ENCODE assay signal across 16 mouse cellular contexts in the genomic region with DNA sequence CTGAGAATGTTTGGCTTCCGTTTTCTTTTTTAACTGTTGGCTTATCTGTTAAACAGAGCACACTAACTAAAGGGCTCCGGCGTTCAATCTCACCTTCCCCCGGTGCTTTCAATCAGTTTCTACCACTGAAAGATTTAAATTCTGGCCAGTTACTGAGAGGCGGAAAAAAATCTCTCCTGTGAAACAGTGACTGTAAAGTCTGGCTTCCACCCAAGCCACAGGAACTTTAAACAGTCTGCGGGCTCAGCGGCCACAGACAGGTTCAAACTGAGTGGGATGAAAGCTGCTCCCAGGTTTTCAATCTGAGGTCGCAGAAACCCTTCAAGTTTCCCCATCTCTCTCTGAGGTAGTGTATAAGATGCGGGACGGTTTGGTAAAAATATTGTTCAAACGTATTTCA.
DNase-seq lines count a peak whose midpoint lies in the region; ATAC-seq and TF ChIP-seq lines count a peak whose summit lies in the region.
"Had no signal": no experiment of that assay in that cellular context is flagged by ENCODE, and none has a peak within 500 bp of the region (broad histone marks: within the 10 kb centered on the region; RNA-seq: fewer than 3 reads in every experiment).

No protein-coding gene starts in this region.

- no peaks in the 10 kb centered on the region for H3K27me3 ChIP-seq in limb, embryonic 13.5 days
- H3K27me3 ChIP-seq in limb, embryonic 10.5 days (ENCODE audit: low read depth, poor library complexity, severe bottlenecking) = no peaks in the 10 kb centered on the region
- H3K27me3 ChIP-seq: embryonic facial prominence, embryonic 12.5 days; forebrain, embryonic 12.5 days; heart, embryonic 15.5 days had no signal

- H3K4me2 ChIP-seq in limb, embryonic 13.5 days (replicated peaks) = 0 out of 2 replicates have a peak overlapping the region, but pooled peaks have one; percentile 5
- H3K4me2 ChIP-seq: embryonic facial prominence, embryonic 12.5 days; forebrain, embryonic 12.5 days; heart, embryonic 15.5 days; hindbrain, embryonic 14.5 days; liver, embryonic 11.5 days had no signal

- no peaks in the 10 kb centered on the region for H3K4me1 ChIP-seq in limb, embryonic 13.5 days
- H3K4me1 ChIP-seq in limb, embryonic 10.5 days = no peaks in the 10 kb centered on the region
- H3K4me1 ChIP-seq: embryonic facial prominence, embryonic 12.5 days; forebrain, embryonic 12.5 days; heart, embryonic 15.5 days had no signal

- H3K36me3 ChIP-seq in limb, embryonic 13.5 days = no peaks in the 10 kb centered on the region
- H3K36me3 ChIP-seq in limb, embryonic 10.5 days = no peaks in the 10 kb centered on the region
- H3K36me3 ChIP-seq: embryonic facial prominence, embryonic 12.5 days; forebrain, embryonic 12.5 days; heart, embryonic 15.5 days had no signal

- no peak overlapping the region for H3K9ac ChIP-seq in limb, embryonic 13.5 days
- H3K9ac ChIP-seq: embryonic facial prominence, embryonic 12.5 days; forebrain, embryonic 12.5 days; heart, embryonic 15.5 days; hindbrain, embryonic 14.5 days had no signal

- H3K9me3 ChIP-seq in limb, embryonic 13.5 days = no peaks in the 10 kb centered on the region
- H3K9me3 ChIP-seq in limb, embryonic 10.5 days (replicated peaks) = no peaks in the 10 kb centered on the region
- H3K9me3 ChIP-seq: embryonic facial prominence, embryonic 12.5 days; forebrain, embryonic 12.5 days; heart, embryonic 15.5 days had no signal

- 50% methylated on average over 11 of the region's 11 CpGs for WGBS in limb, embryonic 13.5 days
- WGBS in limb, embryonic 10.5 days = 88% methylated on average over 11 of the region's 11 CpGs

- no peak for TF ChIP-seq POLR2A in brain, embryonic 14.5 days (IDR thresholded peaks at IDR 0.05; ENCODE audit: borderline replicate concordance, extremely low read depth, insufficient read depth, insufficient read length, poor library complexity, severe bottlenecking)

- H3K27ac ChIP-seq in limb, embryonic 13.5 days = no peak overlapping the region
- H3K27ac ChIP-seq in limb, embryonic 10.5 days = no peak overlapping the region
- H3K27ac ChIP-seq: embryonic facial prominence, embryonic 12.5 days; forebrain, embryonic 12.5 days; heart, embryonic 15.5 days; hindbrain, embryonic 14.5 days; left cerebral cortex, adult 2 months had no signal

- no peak for ATAC-seq in limb, embryonic 13.5 days (ENCODE audit: low FRiP score, low read depth)
- ATAC-seq in inflammation-experienced regulatory T-cells, adult 6 months = no peak

- H3K4me3 ChIP-seq in limb, embryonic 13.5 days = no peak overlapping the region
- no peak overlapping the region for H3K4me3 ChIP-seq in limb, embryonic 10.5 days
- H3K4me3 ChIP-seq: embryonic facial prominence, embryonic 12.5 days; forebrain, embryonic 12.5 days; heart, embryonic 15.5 days; left cerebral cortex, adult 2 months had no signal

- TF ChIP-seq CTCF in brain, embryonic 14.5 days (IDR thresholded peaks at IDR 0.05; ENCODE audit: borderline replicate concordance, extremely low read depth, insufficient read depth, insufficient read length) = no peak

- no peak for DNase-seq in limb, embryonic 10.5 days (ENCODE audit: low spot score)
- peak; percentile 33 for DNase-seq in CD4-positive helper T cell, adult 2 months (ENCODE audit: low read depth, low spot score)
- DNase-seq in brain, embryonic 14.5 days (ENCODE audit: low read depth) = peak; percentile 7
- DNase-seq in lung, postnatal 25 days (ENCODE audit: low spot score) = peak; percentile 4
- DNase-seq in spleen, postnatal 14 days (ENCODE audit: low spot score in 2 of 2) = no peak
- DNase-seq: adrenal gland, postnatal 10 days; heart, adult 11 months; thymus, postnatal 36 days had no signal

Comparison
In these comparisons a context has a peak if more than half of its experiments do, and no peak if none do; other contexts are left out.
1. DNase-seq: peak in CD4-positive helper T cell, adult 2 months (single experiment), brain, embryonic 14.5 days (single experiment) and lung, postnatal 25 days (single experiment); none in limb, embryonic 10.5 days (single experiment) and spleen, postnatal 14 days (0 of 2).